Mouse (Mus musculus) skeletal muscle tissue, postnatal 0 days (tissue): Measurements from ENCODE around the gene Fam69a. TPM values are rescaled to one million over a fixed set of nuclear protein-coding genes. Genes with fewer than 3 reads are reported as not detected.

ENCODE experiments used
- polyA plus RNA-seq: library from polyadenylated mRNA; unstranded; fragments of >200 nt; fragmentation: Nextera tagmentation; extraction: Ambion mirVana; gene quantifications from 2 replicates; pipeline ENCODE4 v1.2.1, GENCODE M21; 2015

Gene Fam69a
- 51.2 and 52.8 TPM in 2 replicates for polyA plus RNA-seq

DNA sequence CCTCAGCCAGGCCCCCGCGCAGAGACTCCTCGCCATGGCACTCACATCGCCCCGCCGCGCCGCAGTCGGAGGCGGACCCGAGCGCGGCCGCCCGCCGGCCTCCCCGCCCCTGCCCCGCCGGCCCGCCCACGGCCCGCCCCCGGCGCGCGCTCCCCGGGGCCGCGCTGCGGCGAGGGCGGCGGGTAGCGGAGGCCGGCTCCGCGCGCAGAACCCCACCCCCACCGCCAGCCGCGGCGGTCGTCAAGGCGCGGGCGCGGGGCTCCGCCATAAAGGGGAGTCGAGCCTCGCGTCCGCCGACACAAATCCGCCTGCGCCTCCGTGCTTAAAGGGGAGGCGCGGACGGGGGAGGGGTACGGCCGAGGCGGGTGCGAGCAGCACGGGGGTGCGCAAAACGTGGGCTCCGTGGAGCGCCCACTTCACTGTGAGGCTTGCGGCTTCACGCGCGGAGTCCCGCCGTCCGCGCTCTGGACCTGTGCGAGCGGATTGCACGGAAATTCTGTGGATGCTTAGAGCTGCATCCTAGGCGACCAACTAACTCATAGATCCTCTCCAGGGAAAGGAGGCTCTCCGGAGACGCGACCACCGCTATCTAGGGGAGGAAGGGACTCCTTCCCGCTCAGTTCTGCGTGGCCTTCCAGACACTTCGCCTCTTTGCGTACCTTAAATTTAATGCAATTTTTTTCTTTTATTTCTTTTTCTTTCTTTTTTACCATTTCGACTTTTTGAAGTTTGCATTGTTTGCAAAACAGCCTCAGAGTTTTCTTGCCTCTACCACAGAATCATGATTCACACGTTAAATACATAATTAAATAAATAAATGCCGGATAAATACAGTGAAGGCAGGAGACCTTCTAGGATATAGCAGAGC is at the start of gene Fam69a:
Gene Fam69a (minus strand): TSS at position 119 of the 868 bp plus-strand sequence.

DNA sequence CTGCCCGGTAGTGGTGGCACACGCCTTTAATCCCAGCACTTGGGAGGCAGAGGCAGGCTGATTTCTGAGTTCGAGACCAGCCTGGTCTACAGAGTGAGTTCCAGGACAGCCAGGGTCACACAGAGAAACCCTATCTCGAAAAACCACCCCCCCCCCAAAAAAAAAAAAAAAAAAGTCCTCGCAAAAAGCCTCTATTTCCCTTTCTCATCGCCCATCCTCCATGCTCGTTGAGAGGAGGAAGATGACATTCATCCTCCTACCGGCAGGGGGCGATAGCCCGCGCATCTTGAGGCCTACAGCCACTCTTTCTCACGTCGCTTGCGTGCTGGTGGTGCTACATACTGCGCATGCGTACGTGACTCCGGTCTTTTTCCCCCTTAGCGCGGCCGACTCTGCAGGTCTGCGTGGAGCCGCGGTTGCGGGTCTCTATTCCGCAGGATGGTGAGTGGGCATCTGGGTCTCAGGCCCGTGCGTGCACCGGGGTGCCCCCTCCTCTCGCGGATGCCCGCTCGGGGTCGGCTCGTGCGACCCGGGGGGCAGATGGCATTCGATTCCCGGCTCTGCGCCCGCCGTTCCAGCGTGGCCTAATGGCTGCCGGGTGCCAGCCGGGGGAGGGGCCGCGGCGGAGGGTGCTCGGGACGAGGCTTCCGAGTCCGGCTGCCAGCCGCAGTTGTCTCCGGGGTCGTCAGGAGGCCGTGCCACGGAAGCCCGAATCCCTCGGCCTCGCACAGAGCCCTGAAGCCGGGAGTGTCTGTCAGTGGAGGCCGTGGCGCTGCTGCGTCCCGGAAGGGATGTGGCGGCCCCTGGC is 86.5 kb downstream of the Fam69a start, which contains the start of gene Rpl5:
Gene Rpl5 (plus strand): TSS at position 297 of the 808 bp plus-strand sequence.

DNA sequence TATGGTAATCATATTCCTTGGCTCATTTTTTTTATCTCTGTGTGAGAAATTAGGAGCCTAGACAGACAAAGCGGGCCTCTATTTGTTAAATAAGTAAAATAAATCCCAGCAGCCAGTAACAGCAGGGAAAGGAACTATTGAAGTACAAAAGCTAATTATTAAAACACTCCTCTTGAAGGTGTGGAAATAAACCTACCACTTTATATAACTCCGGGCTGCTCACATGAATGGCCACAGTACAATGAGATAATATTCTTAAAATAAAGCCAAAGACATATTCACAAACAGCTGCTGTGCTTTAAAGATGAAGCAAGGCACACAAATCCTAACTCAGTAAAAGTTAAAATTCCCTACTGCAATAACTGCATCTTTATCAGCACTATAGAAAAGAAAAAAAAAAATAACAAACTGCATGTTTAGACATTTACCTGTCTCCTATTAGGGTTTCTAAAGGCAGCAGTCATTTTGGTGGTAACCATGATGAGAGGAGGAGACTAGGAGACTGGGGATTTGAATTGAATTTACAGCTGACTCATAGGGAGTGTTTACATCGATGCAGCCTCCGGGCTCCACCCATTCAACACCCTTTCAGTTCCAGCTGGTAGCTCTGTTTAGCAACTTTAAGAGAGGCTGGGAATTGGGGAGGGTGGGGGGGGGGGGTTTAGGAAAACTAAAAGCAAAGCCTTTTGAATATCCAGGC is 112.2 kb downstream of the Fam69a start, which contains the start of gene Evi5:
Gene Evi5 (minus strand): TSS at position 547 of the 700 bp plus-strand sequence.

Other genes starting within 250 kb of the Fam69a start
- not detected in 2 replicates for gene Ube2d2b, start 157.0 kb downstream of the Fam69a start, polyA plus RNA-seq
- gene Evi5, start 112.0 kb downstream of the Fam69a start, polyA plus RNA-seq, result 28.3 and 37.0 TPM in 2 replicates
- gene Rpl5, start 86.6 kb downstream of the Fam69a start, polyA plus RNA-seq, result 21.1 and 24.2 TPM in 2 replicates
- 36.5 and 38.3 TPM in 2 replicates for gene Mtf2, start 78.6 kb upstream of the Fam69a start, polyA plus RNA-seq
- 24.9 and 25.3 TPM in 2 replicates for gene Tmed5, start 145.5 kb upstream of the Fam69a start, polyA plus RNA-seq
- 1.9 TPM in 2 replicates for gene Ccdc18, start 145.8 kb upstream of the Fam69a start, polyA plus RNA-seq